Mouse (Mus musculus): ENCODE results near the gene Bicc1. TPM values are rescaled to one million over a fixed set of nuclear protein-coding genes. Genes with fewer than 3 reads are reported as not detected.
"Not testable (repeated sequence)": the region's sequence is repeated elsewhere in the genome, so short reads cannot be mapped to it uniquely, and the experiment has no call there.

Bicc1 gene
- polyA plus RNA-seq, 1 experiment from 2014 or later = 8.9 TPM

- no peak overlapping the region for H3K4me2 ChIP-seq
- no peak overlapping the region for H3K27ac ChIP-seq (ENCODE audit: low read depth, low read length)
- ATAC-seq (replicated peaks; ENCODE audit: low FRiP score) = no peak
- H3K4me3 ChIP-seq (ENCODE audit: low read depth, low read length) = no peak overlapping the region
- DNase-seq (ENCODE audit: low spot score) = no peak
- no peaks in the 10 kb centered on the region for H3K27me3 ChIP-seq (replicated peaks; ENCODE audit: control insufficient read depth, insufficient read depth, low read length)
- no peak overlapping the region for H3K9ac ChIP-seq (ENCODE audit: low read depth, low read length)
- no peaks in the 10 kb centered on the region; the same call in 1 of the 2 replicates for H3K36me3 ChIP-seq (ENCODE audit: control insufficient read depth, insufficient read depth, low read length)
- 82% methylated on average over 11 of the region's 11 CpGs for WGBS
- no peaks in the 10 kb centered on the region for H3K4me1 ChIP-seq (replicated peaks; ENCODE audit: control insufficient read depth, insufficient read depth, low read length)
- H3K9me3 ChIP-seq (ENCODE audit: control insufficient read depth, low read length) = no peaks in the 10 kb centered on the region
Observed at GRCm38 (mm10) chr10:70952056-70952769, 207.3 kb downstream of the Bicc1 start.

DNA sequence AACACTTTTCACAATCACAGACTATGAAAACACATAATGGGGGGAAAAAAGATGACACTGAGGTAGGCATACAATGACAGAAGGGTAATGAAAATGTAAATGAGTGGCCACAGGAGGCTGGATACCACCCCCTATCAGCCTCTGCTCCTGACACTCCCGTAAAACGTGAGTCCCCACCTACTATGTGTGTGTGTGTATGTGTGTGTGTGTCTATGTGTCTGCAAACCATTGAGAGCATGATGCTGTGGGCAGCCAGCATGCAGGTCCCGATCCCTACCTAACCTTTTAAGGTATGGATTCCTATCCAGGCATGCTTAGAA, 209.4 kb downstream of the Bicc1 start:
- H3K4me1 ChIP-seq (replicated peaks; ENCODE audit: control insufficient read depth, insufficient read depth, low read length) = no peaks in the 10 kb centered on the region
- no peak overlapping the region for H3K27ac ChIP-seq (ENCODE audit: low read depth, low read length)
- H3K9ac ChIP-seq (ENCODE audit: low read depth, low read length) = no peak overlapping the region
- no peaks in the 10 kb centered on the region for H3K27me3 ChIP-seq (replicated peaks; ENCODE audit: control insufficient read depth, insufficient read depth, low read length)
- 48% methylated on average over 3 of the region's 3 CpGs for WGBS
- no peak for ATAC-seq (replicated peaks; ENCODE audit: low FRiP score)
- H3K36me3 ChIP-seq (ENCODE audit: control insufficient read depth, insufficient read depth, low read length) = no peaks in the 10 kb centered on the region
- no peak overlapping the region for H3K4me2 ChIP-seq
- no peak overlapping the region for H3K4me3 ChIP-seq (ENCODE audit: low read depth, low read length)
- no peaks in the 10 kb centered on the region for H3K9me3 ChIP-seq (ENCODE audit: control insufficient read depth, low read length)
- DNase-seq (ENCODE audit: low spot score) = no peak

DNA sequence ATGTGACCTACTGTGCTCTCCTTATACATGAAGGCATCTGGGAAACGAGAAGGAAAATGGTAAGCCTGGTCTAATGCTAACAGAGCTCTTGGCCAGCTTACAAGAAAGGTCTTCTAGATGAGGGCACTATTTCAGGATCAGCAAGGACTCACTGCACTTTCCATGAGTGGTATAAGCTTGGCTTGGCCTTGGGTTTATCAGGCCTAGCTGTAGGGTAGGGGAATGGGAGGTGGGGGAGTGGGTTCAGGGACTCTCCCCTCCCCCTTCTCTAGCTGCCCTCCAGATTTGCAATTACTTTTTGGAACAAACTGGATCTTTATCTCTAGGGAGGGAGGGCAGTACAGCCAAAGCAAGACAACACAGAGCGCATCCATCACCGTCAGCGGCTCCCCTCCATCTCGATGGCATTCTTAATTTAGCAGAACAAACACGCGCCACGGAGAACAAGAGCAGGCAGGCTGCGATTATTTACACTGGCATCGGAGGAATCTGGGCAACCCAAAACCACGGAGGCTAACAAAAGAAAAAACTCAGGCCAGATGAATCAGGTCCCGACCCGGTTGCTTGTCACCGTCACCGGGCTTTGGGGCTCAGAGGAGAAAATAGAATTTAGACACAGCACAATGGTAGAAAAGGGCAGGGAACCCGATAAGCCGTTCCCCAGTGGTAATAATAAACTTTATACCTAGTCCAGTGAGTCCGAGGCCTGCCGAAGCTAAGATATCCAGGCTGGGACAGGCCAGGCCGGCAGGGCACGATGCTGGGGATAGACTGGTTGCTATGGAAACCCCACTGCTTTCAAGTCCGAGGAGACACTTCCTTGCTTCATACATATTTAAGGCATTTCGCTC, 210.0 kb downstream of the Bicc1 start:
- H3K4me3 ChIP-seq (ENCODE audit: low read depth, low read length) = no peak overlapping the region
- no peaks in the 10 kb centered on the region for H3K36me3 ChIP-seq (ENCODE audit: control insufficient read depth, insufficient read depth, low read length)
- no peak overlapping the region for H3K27ac ChIP-seq (ENCODE audit: low read depth, low read length)
- H3K9ac ChIP-seq (ENCODE audit: low read depth, low read length) = no peak overlapping the region
- 46% methylated on average over 23 of the region's 23 CpGs for WGBS
- no peaks in the 10 kb centered on the region for H3K27me3 ChIP-seq (replicated peaks; ENCODE audit: control insufficient read depth, insufficient read depth, low read length)
- ATAC-seq (replicated peaks; ENCODE audit: low FRiP score) (no peak), DNase-seq (ENCODE audit: low spot score) (no peak)
- no peak overlapping the region for H3K4me2 ChIP-seq
- H3K9me3 ChIP-seq (ENCODE audit: control insufficient read depth, low read length) = no peaks in the 10 kb centered on the region
- no peaks in the 10 kb centered on the region for H3K4me1 ChIP-seq (replicated peaks; ENCODE audit: control insufficient read depth, insufficient read depth, low read length)

GRCm38 (mm10) chr10:70948276-70948675, 211.2 kb downstream of the Bicc1 start:
- 85% methylated on average over 10 of the region's 10 CpGs for WGBS
- H3K4me1 ChIP-seq (replicated peaks; ENCODE audit: control insufficient read depth, insufficient read depth, low read length) = no peaks in the 10 kb centered on the region
- no peak overlapping the region for H3K4me2 ChIP-seq
- H3K36me3 ChIP-seq (ENCODE audit: control insufficient read depth, insufficient read depth, low read length) = no peaks in the 10 kb centered on the region
- no peak for ATAC-seq (replicated peaks; ENCODE audit: low FRiP score)
- H3K4me3 ChIP-seq (ENCODE audit: low read depth, low read length) = no peak overlapping the region
- H3K9me3 ChIP-seq (ENCODE audit: control insufficient read depth, low read length) = no peaks in the 10 kb centered on the region
- no peak for DNase-seq (ENCODE audit: low spot score)
- H3K27ac ChIP-seq (ENCODE audit: low read depth, low read length) = no peak overlapping the region
- no peaks in the 10 kb centered on the region for H3K27me3 ChIP-seq (replicated peaks; ENCODE audit: control insufficient read depth, insufficient read depth, low read length)
- no peak overlapping the region for H3K9ac ChIP-seq (ENCODE audit: low read depth, low read length)

DNA sequence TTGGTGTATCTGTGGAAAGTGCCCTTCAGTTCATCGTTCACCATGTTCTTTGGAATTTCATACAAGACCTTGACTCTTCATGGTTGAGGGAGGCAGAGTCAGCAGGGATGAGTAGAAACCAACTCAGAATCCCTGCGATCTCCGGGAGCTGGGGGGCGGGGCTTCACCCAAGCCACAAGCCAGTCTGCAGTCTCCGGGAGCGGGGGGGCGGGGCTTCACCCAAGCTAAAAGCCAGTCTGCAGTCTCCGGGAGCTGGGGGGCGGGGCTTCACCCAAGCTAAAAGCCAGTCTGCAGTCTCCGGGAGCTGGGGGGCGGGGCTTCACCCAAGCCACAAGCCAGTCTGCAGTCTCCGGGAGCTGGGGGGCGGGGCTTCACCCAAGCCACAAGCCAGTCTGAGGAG, 213.4 kb downstream of the Bicc1 start:
- not testable (repeated sequence) for H3K9ac ChIP-seq (ENCODE audit: low read depth, low read length); H3K27me3 ChIP-seq (replicated peaks; ENCODE audit: control insufficient read depth, insufficient read depth, low read length); H3K4me2 ChIP-seq; H3K27ac ChIP-seq (ENCODE audit: low read depth, low read length); H3K4me1 ChIP-seq (replicated peaks; ENCODE audit: control insufficient read depth, insufficient read depth, low read length); H3K36me3 ChIP-seq (ENCODE audit: control insufficient read depth, insufficient read depth, low read length); H3K9me3 ChIP-seq (ENCODE audit: control insufficient read depth, low read length); H3K4me3 ChIP-seq (ENCODE audit: low read depth, low read length); ATAC-seq (replicated peaks; ENCODE audit: low FRiP score); DNase-seq (ENCODE audit: low spot score)
- WGBS = 79% methylated on average over 13 of the region's 13 CpGs

- 78% methylated on average over 12 of the region's 12 CpGs for WGBS
- no peaks in the 10 kb centered on the region for H3K27me3 ChIP-seq (replicated peaks; ENCODE audit: control insufficient read depth, insufficient read depth, low read length)
- no peaks in the 10 kb centered on the region for H3K9me3 ChIP-seq (ENCODE audit: control insufficient read depth, low read length)
- no peak overlapping the region for H3K27ac ChIP-seq (ENCODE audit: low read depth, low read length)
- H3K9ac ChIP-seq (ENCODE audit: low read depth, low read length) = no peak overlapping the region
- H3K4me2 ChIP-seq = no peak overlapping the region
- no peak for DNase-seq (ENCODE audit: low spot score)
- H3K4me1 ChIP-seq (replicated peaks; ENCODE audit: control insufficient read depth, insufficient read depth, low read length) = no peaks in the 10 kb centered on the region
- no peak overlapping the region for H3K4me3 ChIP-seq (ENCODE audit: low read depth, low read length)
- no peak for ATAC-seq (replicated peaks; ENCODE audit: low FRiP score)
- H3K36me3 ChIP-seq (ENCODE audit: control insufficient read depth, insufficient read depth, low read length) = no peaks in the 10 kb centered on the region
Observed at GRCm38 (mm10) chr10:70945076-70945475, 214.4 kb downstream of the Bicc1 start.

- Histone ChIP-seq H3K4me2 (no peak overlapping the region), H3K9me3 (ENCODE audit: control insufficient read depth, low read length) (no peaks in the 10 kb centered on the region), H3K36me3 (ENCODE audit: control insufficient read depth, insufficient read depth, low read length) (no peaks in the 10 kb centered on the region), H3K9ac (ENCODE audit: low read depth, low read length) (no peak overlapping the region), H3K4me3 (ENCODE audit: low read depth, low read length) (no peak overlapping the region), H3K27ac (ENCODE audit: low read depth, low read length) (no peak overlapping the region), H3K27me3 (replicated peaks; ENCODE audit: control insufficient read depth, insufficient read depth, low read length) (no peaks in the 10 kb centered on the region), H3K4me1 (replicated peaks; ENCODE audit: control insufficient read depth, insufficient read depth, low read length) (no peaks in the 10 kb centered on the region)
- no peak for ATAC-seq (replicated peaks; ENCODE audit: low FRiP score)
- DNase-seq (ENCODE audit: low spot score) = no peak
- 70% methylated on average over 6 of the region's 6 CpGs for WGBS
Observed at GRCm38 (mm10) chr10:70941623-70942022, 217.9 kb downstream of the Bicc1 start.

DNA sequence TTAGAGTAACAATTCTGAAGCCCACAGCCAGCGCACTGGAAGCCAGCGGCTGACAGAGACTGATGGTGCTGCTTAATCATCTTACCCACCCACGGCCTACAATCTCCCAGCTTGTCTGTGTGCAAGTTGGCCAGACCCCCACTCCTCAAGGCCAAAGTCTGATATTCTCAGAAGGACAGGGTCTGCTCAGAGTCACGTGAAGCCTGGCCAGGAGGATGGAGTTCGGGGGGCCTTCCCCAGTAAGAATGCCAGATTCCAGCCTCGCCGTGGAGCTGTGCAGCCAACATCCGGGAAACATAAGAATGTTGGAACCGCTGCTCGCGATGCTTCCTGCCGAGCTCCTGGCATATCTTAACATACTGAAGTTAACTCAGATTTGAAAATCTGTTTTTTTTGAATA, 219.7 kb downstream of the Bicc1 start:
- no peaks in the 10 kb centered on the region for H3K27me3 ChIP-seq (replicated peaks; ENCODE audit: control insufficient read depth, insufficient read depth, low read length)
- ATAC-seq (replicated peaks; ENCODE audit: low FRiP score) = no peak
- no peak overlapping the region for H3K27ac ChIP-seq (ENCODE audit: low read depth, low read length)
- H3K9ac ChIP-seq (ENCODE audit: low read depth, low read length) = no peak overlapping the region
- H3K4me1 ChIP-seq (replicated peaks; ENCODE audit: control insufficient read depth, insufficient read depth, low read length) = no peaks in the 10 kb centered on the region
- WGBS = 64% methylated on average over 12 of the region's 12 CpGs
- DNase-seq (ENCODE audit: low spot score) = no peak
- H3K4me2 ChIP-seq = no peak overlapping the region
- H3K9me3 ChIP-seq (ENCODE audit: control insufficient read depth, low read length) = no peaks in the 10 kb centered on the region
- H3K36me3 ChIP-seq (ENCODE audit: control insufficient read depth, insufficient read depth, low read length) = no peaks in the 10 kb centered on the region; the same call in 1 of the 2 replicates
- H3K4me3 ChIP-seq (ENCODE audit: low read depth, low read length) = no peak overlapping the region

- Histone ChIP-seq H3K27me3 (replicated peaks; ENCODE audit: control insufficient read depth, insufficient read depth, low read length) (no peaks in the 10 kb centered on the region), H3K4me3 (ENCODE audit: low read depth, low read length) (no peak overlapping the region), H3K27ac (ENCODE audit: low read depth, low read length) (no peak overlapping the region), H3K4me1 (replicated peaks; ENCODE audit: control insufficient read depth, insufficient read depth, low read length) (no peaks in the 10 kb centered on the region), H3K9ac (ENCODE audit: low read depth, low read length) (no peak overlapping the region), H3K36me3 (ENCODE audit: control insufficient read depth, insufficient read depth, low read length) (no peaks in the 10 kb centered on the region; the same call in 1 of the 2 replicates), H3K4me2 (no peak overlapping the region), H3K9me3 (ENCODE audit: control insufficient read depth, low read length) (no peaks in the 10 kb centered on the region)
- ATAC-seq (replicated peaks; ENCODE audit: low FRiP score) (no peak), DNase-seq (ENCODE audit: low spot score) (no peak)
- 81% methylated on average over 6 of the region's 6 CpGs for WGBS
Observed at GRCm38 (mm10) chr10:70937450-70937849, 222.1 kb downstream of the Bicc1 start.

Measured in liver, embryonic 11.5 days (tissue).